Mouse (Mus musculus): ENCODE results near the gene Yipf3. TPM values are rescaled to one million over a fixed set of nuclear protein-coding genes. Genes with fewer than 3 reads are reported as not detected.

The Yipf3 gene
- total RNA-seq, 2 experiments from 2014 or later = 55.3 to 56.7 TPM

- intact Hi-C loops (cut with DNase I) = no loop called here
- peak; percentile 94 for DNase-seq
Measured at GRCm38 (mm10) chr17:46253452-46254084, 5.7 kb downstream of the Yipf3 start, which contains the start of gene Lrrc73. Lrrc73 (plus strand) TSS chr17:46253531.

- intact Hi-C loops (cut with DNase I) = no loop called here
- DNase-seq = peak; percentile 45
Measured at GRCm38 (mm10) chr17:46254106-46254505, 6.2 kb downstream of the Yipf3 start.

GRCm38 (mm10) chr17:46255147-46255546 is 7.3 kb downstream of the Yipf3 start:
- no peak for DNase-seq
- intact Hi-C loops (cut with DNase I) = no loop called here

GRCm38 (mm10) chr17:46258279-46259053 is 10.6 kb downstream of the Yipf3 start:
- DNase-seq = no peak
- intact Hi-C loops (cut with DNase I) = no loop called here

- no peak for DNase-seq
- intact Hi-C loops (cut with DNase I) = no loop called here
Measured at GRCm38 (mm10) chr17:46259675-46260074, 11.8 kb downstream of the Yipf3 start.

GRCm38 (mm10) chr17:46262201-46262694 is 14.4 kb downstream of the Yipf3 start:
- no peak for DNase-seq
- intact Hi-C loops (cut with DNase I) = no loop called here

GRCm38 (mm10) chr17:46265502-46265901 is 17.6 kb downstream of the Yipf3 start:
- intact Hi-C loops (cut with DNase I) = loop anchor here (5.0 kb wide), 1 partner anchor 117 kb away; the partner anchor contains the start of gene Zfp318

GRCm38 (mm10) chr17:46265918-46266618 is 18.2 kb downstream of the Yipf3 start:
- intact Hi-C loops (cut with DNase I) = loop anchor here (5.0 kb wide), 1 partner anchor 116 kb away; the partner anchor contains the start of gene Zfp318
- DNase-seq = peak; percentile 92

More at GRCm38 (mm10) chr17:46265502-46265901, 17.6 kb downstream of the Yipf3 start:
- DNase-seq = no peak

GRCm38 (mm10) chr17:46266986-46267385 is 19.1 kb downstream of the Yipf3 start:
- intact Hi-C loops (cut with DNase I) = loop anchor here (5.0 kb wide), 1 partner anchor 115 kb away; the partner anchor contains the start of gene Zfp318
- DNase-seq = no peak

GRCm38 (mm10) chr17:46267511-46267910 is 19.6 kb downstream of the Yipf3 start:
- DNase-seq = no peak
- intact Hi-C loops (cut with DNase I) = loop anchor here (5.0 kb wide), 1 partner anchor 115 kb away; the partner anchor contains the start of gene Zfp318

GRCm38 (mm10) chr17:46268026-46268720 is 20.3 kb downstream of the Yipf3 start:
- DNase-seq = no peak
- intact Hi-C loops (cut with DNase I) = loop anchor here (5.0 kb wide), 1 partner anchor 114 kb away; the partner anchor contains the start of gene Zfp318

- intact Hi-C loops (cut with DNase I) = loop anchor here (5.0 kb wide), 1 partner anchor 112 kb away; the partner anchor contains the start of gene Zfp318
- DNase-seq = no peak
Measured at GRCm38 (mm10) chr17:46269771-46270534, 22.1 kb downstream of the Yipf3 start.

- DNase-seq = no peak
- intact Hi-C loops (cut with DNase I) = no loop called here
Measured at GRCm38 (mm10) chr17:46272058-46272457, 24.2 kb downstream of the Yipf3 start.

- intact Hi-C loops (cut with DNase I) = no loop called here
- DNase-seq = no peak
Measured at GRCm38 (mm10) chr17:46272675-46273074, 24.8 kb downstream of the Yipf3 start.

- no peak for DNase-seq
- intact Hi-C loops (cut with DNase I) = no loop called here
Measured at GRCm38 (mm10) chr17:46273803-46274236, 25.9 kb downstream of the Yipf3 start.

GRCm38 (mm10) chr17:46274465-46274864 is 26.6 kb downstream of the Yipf3 start:
- intact Hi-C loops (cut with DNase I) = no loop called here
- no peak for DNase-seq

- no peak for DNase-seq
- intact Hi-C loops (cut with DNase I) = no loop called here
Measured at GRCm38 (mm10) chr17:46275034-46275433, 27.2 kb downstream of the Yipf3 start.

- no peak for DNase-seq
- intact Hi-C loops (cut with DNase I) = no loop called here
Measured at GRCm38 (mm10) chr17:46275506-46275905, 27.6 kb downstream of the Yipf3 start.

- DNase-seq = no peak
- intact Hi-C loops (cut with DNase I) = no loop called here
Measured at GRCm38 (mm10) chr17:46277586-46277985, 29.7 kb downstream of the Yipf3 start.
